Mouse (Mus musculus) heart, postnatal 36 days (tissue): Measurements from ENCODE around the gene Cngb1. TPM values are rescaled to one million over a fixed set of nuclear protein-coding genes. Genes with fewer than 3 reads are reported as not detected.

ENCODE experiments used
- DNase-seq, 2 experiments: peaks; one replicate each; pipeline ENCODE4 v3.0.0; 2021 to 2022
- intact Hi-C: fragments of 180-260 bp; cut with DNase I; formaldehyde crosslinking; loops from one replicate; pipeline ENCODE4 v1.15.1; 2025
- total RNA-seq, 2 experiments: library from RNA; stranded (reverse); gene quantifications; 2 replicates each; pipeline ENCODE4 v1.2.3; 2021

The Cngb1 gene
- total RNA-seq, 2 experiments from 2014 or later = 0.64 to 0.98 TPM

GRCm38 (mm10) chr8:95327866-95328465 is 21.6 kb upstream of the Cngb1 start:
- intact Hi-C loops = no loop called here
- no peak for DNase-seq

GRCm38 (mm10) chr8:95326822-95327221 is 20.4 kb upstream of the Cngb1 start:
- intact Hi-C loops = no loop called here

GRCm38 (mm10) chr8:95324646-95325045 is 18.3 kb upstream of the Cngb1 start:
- DNase-seq = no peak

More at GRCm38 (mm10) chr8:95326822-95327221, 20.4 kb upstream of the Cngb1 start:
- DNase-seq = no peak

GRCm38 (mm10) chr8:95323201-95323600 is 16.8 kb upstream of the Cngb1 start:
- DNase-seq = no peak
- intact Hi-C loops = no loop called here

More at GRCm38 (mm10) chr8:95324646-95325045, 18.3 kb upstream of the Cngb1 start:
- intact Hi-C loops = no loop called here

GRCm38 (mm10) chr8:95320224-95321139 is 14.1 kb upstream of the Cngb1 start:
- intact Hi-C loops = no loop called here
- peak; percentile 40 to 48 for DNase-seq

GRCm38 (mm10) chr8:95315350-95315749 is 9.0 kb upstream of the Cngb1 start:
- intact Hi-C loops = no loop called here
- no peak for DNase-seq

GRCm38 (mm10) chr8:95314707-95315106 is 8.3 kb upstream of the Cngb1 start:
- no peak for DNase-seq
- intact Hi-C loops = no loop called here

GRCm38 (mm10) chr8:95313857-95314256 is 7.5 kb upstream of the Cngb1 start:
- intact Hi-C loops = no loop called here
- DNase-seq = no peak

- DNase-seq = no peak
- intact Hi-C loops = no loop called here
Measured at GRCm38 (mm10) chr8:95312836-95313235, 6.5 kb upstream of the Cngb1 start.

- intact Hi-C loops = no loop called here
Measured at GRCm38 (mm10) chr8:95310342-95310970, 4.1 kb upstream of the Cngb1 start, which contains the start of gene Tepp. Gene Tepp, plus strand, starts transcription at chr8:95310566.

GRCm38 (mm10) chr8:95305526-95305925 is 859 bp downstream of the Cngb1 start:
- no peak for DNase-seq
- intact Hi-C loops = loop anchor here (10.0 kb wide), 1 partner anchor 361 kb away; no protein-coding TSS in a partner anchor

More at GRCm38 (mm10) chr8:95310342-95310970, 4.1 kb upstream of the Cngb1 start, which contains the start of gene Tepp:
- DNase-seq = no peak

GRCm38 (mm10) chr8:95302410-95302809 is 4.0 kb downstream of the Cngb1 start:
- intact Hi-C loops = loop anchor here (1.0 to 10.0 kb wide), 2 partner anchors 48 to 358 kb away; no protein-coding TSS in a partner anchor

GRCm38 (mm10) chr8:95293891-95294290 is 12.5 kb downstream of the Cngb1 start:
- intact Hi-C loops = loop anchor here (2.0 kb wide), 2 partner anchors 37 to 39 kb away; partner anchors contain the start of gene Zfp319
- DNase-seq = peak; percentile 54 to 59

More at GRCm38 (mm10) chr8:95302410-95302809, 4.0 kb downstream of the Cngb1 start:
- peak; percentile 33 to 59 for DNase-seq

- peak; percentile 90 to 95 for DNase-seq
- intact Hi-C loops = loop anchor here (2.0 kb wide), 1 partner anchor 38 kb away; the partner anchor contains the start of gene Zfp319
Measured at GRCm38 (mm10) chr8:95293172-95293571, 13.2 kb downstream of the Cngb1 start.

- intact Hi-C loops = no loop called here
- no peak for DNase-seq
Measured at GRCm38 (mm10) chr8:95289066-95289650, 17.2 kb downstream of the Cngb1 start.

GRCm38 (mm10) chr8:95281493-95281892 is 24.9 kb downstream of the Cngb1 start:
- DNase-seq = no peak
- intact Hi-C loops = no loop called here

- no peak for DNase-seq
- intact Hi-C loops = no loop called here
Measured at GRCm38 (mm10) chr8:95272871-95273270, 33.5 kb downstream of the Cngb1 start.

- no peak for DNase-seq
- intact Hi-C loops = no loop called here
Measured at GRCm38 (mm10) chr8:95271841-95272240, 34.5 kb downstream of the Cngb1 start.

GRCm38 (mm10) chr8:95270501-95270900 is 35.9 kb downstream of the Cngb1 start:
- no peak for DNase-seq
- intact Hi-C loops = no loop called here

GRCm38 (mm10) chr8:95262181-95262580 is 44.2 kb downstream of the Cngb1 start:
- DNase-seq = no peak
- intact Hi-C loops = no loop called here
